8 mouse cellular contexts compared by ENCODE assay signal in genomic region chr17:66510221-66510683, GRCm38 (mm10). TPM values are rescaled to one million over a fixed set of nuclear protein-coding genes. Genes with fewer than 3 reads are reported as not detected.
DNase-seq lines count a peak whose midpoint lies in the region; ATAC-seq and TF ChIP-seq lines count a peak whose summit lies in the region.

No protein-coding gene starts in this region.

- no peak overlapping the region for H3K9ac ChIP-seq in ES-Bruce4 (ENCODE audit: low read depth, poor library complexity, severe bottlenecking)
- no peak overlapping the region for H3K9ac ChIP-seq in forebrain, embryonic 12.5 days
- H3K9ac ChIP-seq in intestine, embryonic 16.5 days (ENCODE audit: low read depth, low read length): no peak overlapping the region
- no peak overlapping the region for H3K9ac ChIP-seq in midbrain, embryonic 15.5 days

- TF ChIP-seq EP300 in ES-Bruce4 (IDR thresholded peaks at IDR 0.05; ENCODE audit: insufficient read depth, low read depth, low read length): no peak

- peaks cover 2% of the 10 kb centered on the region for H3K4me1 ChIP-seq in ES-Bruce4 (ENCODE audit: control insufficient read depth, insufficient read depth, low read length)
- H3K4me1 ChIP-seq in forebrain, embryonic 12.5 days: no peaks in the 10 kb centered on the region; the same call in 1 of the 2 replicates
- H3K4me1 ChIP-seq in intestine, embryonic 16.5 days (ENCODE audit: control insufficient read depth, insufficient read depth, low read length): peaks cover 13% of the 10 kb centered on the region; the same call in 1 of the 2 replicates
- no peaks in the 10 kb centered on the region for H3K4me1 ChIP-seq in midbrain, embryonic 15.5 days

- no peak overlapping the region for H3K4me3 ChIP-seq in ES-Bruce4 (ENCODE audit: low read depth, low read length)
- H3K4me3 ChIP-seq in forebrain, embryonic 12.5 days (replicated peaks): no peak overlapping the region
- H3K4me3 ChIP-seq in intestine, embryonic 16.5 days (ENCODE audit: low read length): no peak overlapping the region
- H3K4me3 ChIP-seq in midbrain, embryonic 15.5 days: no peak overlapping the region

- H3K27me3 ChIP-seq in ES-Bruce4 (ENCODE audit: control insufficient read depth, insufficient read depth, low read length, poor library complexity, severe bottlenecking): no peaks in the 10 kb centered on the region
- no peaks in the 10 kb centered on the region for H3K27me3 ChIP-seq in forebrain, embryonic 12.5 days
- no peaks in the 10 kb centered on the region for H3K27me3 ChIP-seq in intestine, embryonic 16.5 days (replicated peaks; ENCODE audit: control insufficient read depth, insufficient read depth, low read length)
- no peaks in the 10 kb centered on the region for H3K27me3 ChIP-seq in midbrain, embryonic 15.5 days (replicated peaks)

- no peak overlapping the region for H3K4me2 ChIP-seq in forebrain, embryonic 12.5 days
- H3K4me2 ChIP-seq in intestine, embryonic 16.5 days (ENCODE audit: low read depth, low read length): no peak overlapping the region
- no peak overlapping the region for H3K4me2 ChIP-seq in midbrain, embryonic 15.5 days

- no peaks in the 10 kb centered on the region; the same call in 1 of the 2 replicates for H3K36me3 ChIP-seq in ES-Bruce4 (ENCODE audit: control insufficient read depth, insufficient read depth, low read length, poor library complexity, severe bottlenecking)
- H3K36me3 ChIP-seq in forebrain, embryonic 12.5 days (replicated peaks): peaks cover 14% of the 10 kb centered on the region
- 0 out of 2 replicates have a peak, but pooled peaks cover 4% of the 10 kb centered on the region for H3K36me3 ChIP-seq in intestine, embryonic 16.5 days (ENCODE audit: control insufficient read depth, insufficient read depth, low read length)
- H3K36me3 ChIP-seq in midbrain, embryonic 15.5 days (replicated peaks): 0 out of 2 replicates have a peak, but pooled peaks cover 2% of the 10 kb centered on the region

- no peak for TF ChIP-seq POLR2A in ES-Bruce4 (IDR thresholded peaks at IDR 0.05; ENCODE audit: insufficient read depth, low read length)

- peak overlapping the region; percentile 57 for H3K27ac ChIP-seq in ES-Bruce4 (ENCODE audit: insufficient read depth, low read length)
- H3K27ac ChIP-seq in forebrain, embryonic 12.5 days: peak overlapping the region; percentile 20; the same call in 1 of the 2 replicates
- H3K27ac ChIP-seq in intestine, embryonic 16.5 days (ENCODE audit: low read length): peak overlapping the region; percentile 35; the same call in 1 of the 2 replicates
- peak overlapping the region; percentile 27; the same call in 1 of the 2 replicates for H3K27ac ChIP-seq in midbrain, embryonic 15.5 days

- 65% methylated on average over 10 of the region's 10 CpGs for WGBS in forebrain, embryonic 12.5 days
- 25% methylated on average over 10 of the region's 10 CpGs for WGBS in intestine, embryonic 16.5 days
- WGBS in midbrain, embryonic 15.5 days: 51% methylated on average over 10 of the region's 10 CpGs

- no peak for DNase-seq in frontal cortex, postnatal 36 days (ENCODE audit: low spot score in 2 of 2)
- DNase-seq in thymus, adult 18-20 months: no peak
- no peak for DNase-seq in frontal cortex, postnatal 25 days (ENCODE audit: low spot score in 2 of 2)

- H3K9me3 ChIP-seq in ES-Bruce4 (replicated peaks; ENCODE audit: control insufficient read depth, insufficient read depth, low read length, poor library complexity, severe bottlenecking): no peaks in the 10 kb centered on the region
- no peaks in the 10 kb centered on the region for H3K9me3 ChIP-seq in forebrain, embryonic 12.5 days
- no peaks in the 10 kb centered on the region for H3K9me3 ChIP-seq in intestine, embryonic 16.5 days (ENCODE audit: control insufficient read depth, low read length)
- no peaks in the 10 kb centered on the region for H3K9me3 ChIP-seq in midbrain, embryonic 15.5 days

- ATAC-seq in frontal cortex, adult (ENCODE audit: low TSS enrichment): 0 out of 2 replicates have a peak, but pooled peaks have one; percentile 1
- ATAC-seq in forebrain, embryonic 12.5 days (ENCODE audit: low FRiP score): no peak
- peak; percentile 70 for ATAC-seq in intestine, embryonic 16.5 days
- ATAC-seq in midbrain, embryonic 15.5 days (replicated peaks): peak; percentile 74

- TF ChIP-seq CTCF in ES-Bruce4 (IDR thresholded peaks at IDR 0.05; ENCODE audit: low read depth, low read length): no peak

RNA-seq across cellular contexts. Expression of gene Rab12, which starts 9.3 kb away (rescaled TPM):
- 100 and 105 TPM in 2 replicates for polyA plus RNA-seq in ES-Bruce4 (2011; ENCODE audit: insufficient read depth, insufficient read length, low read depth, missing spikeins)
- polyA plus RNA-seq in forebrain, embryonic 12.5 days (2016; fragmentation: Nextera tagmentation; extraction: Ambion mirVana): 51.6 and 56.5 TPM in 2 replicates
- 5.2 and 6.1 TPM in 2 replicates for polyA plus RNA-seq in intestine, embryonic 16.5 days (2015; fragmentation: Nextera tagmentation; extraction: Ambion mirVana)
- 83.7 and 84.1 TPM in 2 replicates for polyA plus RNA-seq in midbrain, embryonic 15.5 days (2015; fragmentation: Nextera tagmentation; extraction: Ambion mirVana)
